Mouse (Mus musculus) neural tube, embryonic 12.5 days (tissue): ENCODE data around the gene Olfr1496. TPM values are rescaled to one million over a fixed set of nuclear protein-coding genes. Genes with fewer than 3 reads are reported as not detected.
"Not testable (repeated sequence)": the region's sequence is repeated elsewhere in the genome, so short reads cannot be mapped to it uniquely, and the experiment has no call there.

Experiments
- ATAC-seq: fragments of 200-750 bp; cut with Nextera tagmentation; 2 replicates; pipeline ENCODE4 v1.8.0; 2017; ENCODE audit warnings: low read depth, mild to moderate bottlenecking, moderate TSS enrichment, moderate library complexity; ENCODE audit not compliant: low FRiP score
- H3K27ac ChIP-seq: fragments of 300-500 bp; sonication (generic); 2 replicates; pipeline ENCODE4 v1.5.1; 2016
- H3K27me3 ChIP-seq: fragments of 300-500 bp; sonication (generic); replicated peaks from 2 replicates; pipeline ENCODE4 v1.6.1; 2016; ENCODE audit warnings: mild to moderate bottlenecking
- H3K36me3 ChIP-seq: fragments of 300-500 bp; sonication (generic); 2 replicates; pipeline ENCODE4 v1.6.1; 2016; ENCODE audit warnings: mild to moderate bottlenecking
- H3K4me1 ChIP-seq: fragments of 300-500 bp; sonication (generic); 2 replicates; pipeline ENCODE4 v1.6.1; 2016
- H3K4me2 ChIP-seq: fragments of 300-500 bp; sonication (generic); replicated peaks from 2 replicates; pipeline ENCODE4 v1.6.1; 2016; ENCODE audit warnings: mild to moderate bottlenecking
- H3K4me3 ChIP-seq: fragments of 300-500 bp; sonication (generic); 2 replicates; pipeline ENCODE4 v1.5.1; 2016
- H3K9ac ChIP-seq: fragments of 300-500 bp; sonication (generic); 2 replicates; pipeline ENCODE4 v1.6.1; 2016; ENCODE audit warnings: mild to moderate bottlenecking
- H3K9me3 ChIP-seq: fragments of 300-500 bp; sonication (generic); 2 replicates; pipeline ENCODE4 v1.6.1; 2016; ENCODE audit warnings: mild to moderate bottlenecking
- WGBS: fragments of 180-500 bp; shearing (Covaris S2); methylation state at CpG from one replicate; pipeline ENCODE4 v1.1.7; 2016; 5-methylcytosine and 5-hydroxymethylcytosine counted together
- polyA plus RNA-seq: library from polyadenylated mRNA; unstranded; fragments of >200 nt; fragmentation: Nextera tagmentation; extraction: Ambion mirVana; gene quantifications from 2 replicates; pipeline ENCODE4 v1.2.1, GENCODE M21; 2016

The Olfr1496 gene
- not detected in 2 replicates for polyA plus RNA-seq

GRCm38 (mm10) chr19:13777578-13777977, at the start of gene Olfr1496:
Gene Olfr1496, plus strand, starts transcription at chr19:13777878.
- H3K4me3 ChIP-seq: no peak within 1 kb of the TSS
- H3K27ac ChIP-seq: no peak within 1 kb of the TSS
- 84% methylated on average over 1 of the region's 1 CpGs for WGBS
- no peaks in the 10 kb centered on the region for H3K9me3 ChIP-seq
- no peak within 1 kb of the TSS for H3K4me2 ChIP-seq
- H3K9ac ChIP-seq: no peak within 1 kb of the TSS
- no peaks in the 10 kb centered on the region for H3K4me1 ChIP-seq
- no peaks in the 10 kb centered on the region for H3K36me3 ChIP-seq
- no peaks in the 10 kb centered on the region for H3K27me3 ChIP-seq
- ATAC-seq: no peak

GRCm38 (mm10) chr19:13739428-13739827, 38.2 kb upstream of the Olfr1496 start, which contains the start of gene Olfr1494:
Gene Olfr1494, plus strand, starts transcription at chr19:13739728.
- no peak within 1 kb of the TSS for H3K4me2 ChIP-seq
- H3K9ac ChIP-seq: no peak within 1 kb of the TSS
- H3K9me3 ChIP-seq: no peaks in the 10 kb centered on the region
- 90% methylated on average over 4 of the region's 4 CpGs for WGBS
- H3K27me3 ChIP-seq: no peaks in the 10 kb centered on the region
- H3K36me3 ChIP-seq: no peaks in the 10 kb centered on the region
- no peak for ATAC-seq
- H3K27ac ChIP-seq: no peak within 1 kb of the TSS
- no peaks in the 10 kb centered on the region for H3K4me1 ChIP-seq
- no peak within 1 kb of the TSS for H3K4me3 ChIP-seq

GRCm38 (mm10) chr19:13749366-13749765, 28.3 kb upstream of the Olfr1496 start:
- no peaks in the 10 kb centered on the region for H3K27me3 ChIP-seq
- no peaks in the 10 kb centered on the region for H3K9me3 ChIP-seq
- no peak overlapping the region for H3K9ac ChIP-seq
- no peak overlapping the region for H3K4me2 ChIP-seq
- H3K27ac ChIP-seq: no peak overlapping the region
- no peaks in the 10 kb centered on the region for H3K36me3 ChIP-seq
- no peak overlapping the region for H3K4me3 ChIP-seq
- 90% methylated on average over 1 of the region's 1 CpGs for WGBS
- no peaks in the 10 kb centered on the region for H3K4me1 ChIP-seq
- ATAC-seq: no peak

GRCm38 (mm10) chr19:13764306-13764705, 13.4 kb upstream of the Olfr1496 start, which contains the start of gene Olfr1495:
Gene Olfr1495, plus strand, starts transcription at chr19:13764606.
- WGBS: 81% methylated on average over 3 of the region's 3 CpGs
- no peaks in the 10 kb centered on the region for H3K9me3 ChIP-seq
- ATAC-seq: no peak
- no peak within 1 kb of the TSS for H3K4me2 ChIP-seq
- no peak within 1 kb of the TSS for H3K4me3 ChIP-seq
- H3K36me3 ChIP-seq: no peaks in the 10 kb centered on the region
- no peaks in the 10 kb centered on the region for H3K4me1 ChIP-seq
- H3K9ac ChIP-seq: no peak within 1 kb of the TSS
- no peaks in the 10 kb centered on the region for H3K27me3 ChIP-seq
- no peak within 1 kb of the TSS for H3K27ac ChIP-seq

GRCm38 (mm10) chr19:13768565-13769276, 9.0 kb upstream of the Olfr1496 start:
- Histone ChIP-seq H3K36me3 (no peaks in the 10 kb centered on the region), H3K27me3 (no peaks in the 10 kb centered on the region), H3K4me1 (no peaks in the 10 kb centered on the region), H3K27ac (no peak overlapping the region), H3K9ac (no peak overlapping the region), H3K9me3 (no peaks in the 10 kb centered on the region), H3K4me3 (no peak overlapping the region), H3K4me2 (no peak overlapping the region)
- no peak for ATAC-seq
- WGBS: 89% methylated on average over 9 of the region's 9 CpGs

- Histone ChIP-seq H3K4me1 (no peaks in the 10 kb centered on the region), H3K4me2 (no peak within 1 kb of the TSS), H3K27me3 (no peaks in the 10 kb centered on the region), H3K9ac (no peak within 1 kb of the TSS), H3K9me3 (no peaks in the 10 kb centered on the region), H3K4me3 (no peak within 1 kb of the TSS), H3K36me3 (no peaks in the 10 kb centered on the region), H3K27ac (no peak within 1 kb of the TSS)
- no peak for ATAC-seq
Observed at GRCm38 (mm10) chr19:13798102-13798501, 20.4 kb downstream of the Olfr1496 start, which contains the start of gene Olfr1497. Gene Olfr1497, minus strand, starts transcription at chr19:13798202.

GRCm38 (mm10) chr19:13805486-13805885, 27.8 kb downstream of the Olfr1496 start:
- not testable (repeated sequence) for H3K4me2 ChIP-seq, H3K9ac ChIP-seq, H3K27me3 ChIP-seq, ATAC-seq, H3K27ac ChIP-seq, H3K4me3 ChIP-seq, H3K4me1 ChIP-seq, H3K9me3 ChIP-seq, H3K36me3 ChIP-seq
- WGBS: 79% methylated on average over 1 of the region's 1 CpGs

GRCm38 (mm10) chr19:13812823-13813222, 35.1 kb downstream of the Olfr1496 start:
- no peak overlapping the region for H3K4me2 ChIP-seq
- H3K4me1 ChIP-seq: no peaks in the 10 kb centered on the region
- H3K9ac ChIP-seq: no peak overlapping the region
- 62% methylated on average over 2 of the region's 2 CpGs for WGBS
- no peaks in the 10 kb centered on the region for H3K9me3 ChIP-seq
- no peaks in the 10 kb centered on the region for H3K36me3 ChIP-seq
- no peak overlapping the region for H3K27ac ChIP-seq
- no peak overlapping the region for H3K4me3 ChIP-seq
- ATAC-seq: no peak
- H3K27me3 ChIP-seq: no peaks in the 10 kb centered on the region

- no peaks in the 10 kb centered on the region for H3K9me3 ChIP-seq
- H3K9ac ChIP-seq: no peak overlapping the region
- H3K4me2 ChIP-seq: no peak overlapping the region
- H3K27me3 ChIP-seq: no peaks in the 10 kb centered on the region
- no peak for ATAC-seq
- H3K36me3 ChIP-seq: no peaks in the 10 kb centered on the region
- H3K4me3 ChIP-seq: no peak overlapping the region
- no peak overlapping the region for H3K27ac ChIP-seq
- WGBS: 39% methylated on average over 5 of the region's 5 CpGs
- no peaks in the 10 kb centered on the region for H3K4me1 ChIP-seq
Observed at GRCm38 (mm10) chr19:13818827-13819226, 41.1 kb downstream of the Olfr1496 start.

GRCm38 (mm10) chr19:13819347-13819746, 41.7 kb downstream of the Olfr1496 start, which contains the start of gene Olfr1499:
Gene Olfr1499, minus strand, starts transcription at chr19:13819447.
- no peaks in the 10 kb centered on the region for H3K9me3 ChIP-seq
- no peak within 1 kb of the TSS for H3K4me2 ChIP-seq
- no peak within 1 kb of the TSS for H3K27ac ChIP-seq
- no peak within 1 kb of the TSS for H3K4me3 ChIP-seq
- no peaks in the 10 kb centered on the region for H3K36me3 ChIP-seq
- no peak within 1 kb of the TSS for H3K9ac ChIP-seq
- ATAC-seq: no peak
- H3K27me3 ChIP-seq: no peaks in the 10 kb centered on the region
- H3K4me1 ChIP-seq: no peaks in the 10 kb centered on the region

GRCm38 (mm10) chr19:13820847-13821246, 43.2 kb downstream of the Olfr1496 start:
- Histone ChIP-seq H3K36me3 (no peaks in the 10 kb centered on the region), H3K9me3 (no peaks in the 10 kb centered on the region), H3K27ac (no peak overlapping the region), H3K4me1 (no peaks in the 10 kb centered on the region), H3K4me2 (no peak overlapping the region), H3K27me3 (no peaks in the 10 kb centered on the region), H3K4me3 (no peak overlapping the region), H3K9ac (no peak overlapping the region)
- 78% methylated on average over 5 of the region's 5 CpGs for WGBS
- ATAC-seq: no peak

- Histone ChIP-seq H3K4me3 (no peak overlapping the region), H3K27me3 (no peaks in the 10 kb centered on the region), H3K9me3 (no peaks in the 10 kb centered on the region), H3K9ac (no peak overlapping the region), H3K4me2 (no peak overlapping the region), H3K27ac (no peak overlapping the region), H3K4me1 (no peaks in the 10 kb centered on the region), H3K36me3 (no peaks in the 10 kb centered on the region)
- 78% methylated on average over 3 of the region's 3 CpGs for WGBS
- no peak for ATAC-seq
Observed at GRCm38 (mm10) chr19:13828447-13828846, 50.8 kb downstream of the Olfr1496 start.

GRCm38 (mm10) chr19:13830388-13830787, 52.7 kb downstream of the Olfr1496 start, which contains the start of gene Olfr1500:
Gene Olfr1500, minus strand, starts transcription at chr19:13830488.
- H3K27ac ChIP-seq: no peak within 1 kb of the TSS
- no peak for ATAC-seq
- no peaks in the 10 kb centered on the region for H3K4me1 ChIP-seq
- no peak within 1 kb of the TSS for H3K4me3 ChIP-seq
- H3K9ac ChIP-seq: no peak within 1 kb of the TSS
- no peak within 1 kb of the TSS for H3K4me2 ChIP-seq
- H3K27me3 ChIP-seq: no peaks in the 10 kb centered on the region
- H3K36me3 ChIP-seq: no peaks in the 10 kb centered on the region
- H3K9me3 ChIP-seq: no peaks in the 10 kb centered on the region
